Mouse (Mus musculus): ENCODE measurements around the gene Pla2r1.
A peak's percentile ranks its signal among the peaks of the same experiment; 100 is the strongest.

Gene Pla2r1

GRCm38 (mm10) chr2:60552902-60553682 is at the start of gene Pla2r1:
Gene Pla2r1 (minus strand): TSS chr2:60553308.
- DNase-seq (ENCODE audit: low read depth, low spot score), result peak; percentile 41

DNA sequence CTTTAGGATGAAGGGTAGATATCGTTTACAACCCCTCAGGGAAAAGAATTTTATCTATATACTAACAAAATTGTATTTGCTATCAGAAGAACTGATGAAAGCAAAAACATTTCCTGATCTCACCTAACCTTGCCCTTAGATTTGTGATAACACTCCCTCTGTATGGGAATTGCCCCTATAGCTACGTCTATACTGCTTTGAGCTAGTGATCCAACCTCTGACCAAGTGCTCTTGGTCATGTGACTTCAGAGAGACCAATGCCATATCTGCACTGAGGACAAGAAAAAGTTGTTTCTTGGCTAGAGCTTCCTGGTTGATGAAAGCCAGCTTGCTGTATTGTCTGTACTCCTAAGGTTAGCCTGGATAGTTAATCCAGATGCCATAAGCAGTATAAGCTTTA is 48.2 kb upstream of the Pla2r1 start:
- no peak for DNase-seq (ENCODE audit: low read depth, low spot score)

- DNase-seq (ENCODE audit: low read depth, low spot score), result no peak
Measured at GRCm38 (mm10) chr2:60600863-60601262, 47.8 kb upstream of the Pla2r1 start.

GRCm38 (mm10) chr2:60583416-60583815 is 30.3 kb upstream of the Pla2r1 start:
- no peak for DNase-seq (ENCODE audit: low read depth, low spot score)

DNA sequence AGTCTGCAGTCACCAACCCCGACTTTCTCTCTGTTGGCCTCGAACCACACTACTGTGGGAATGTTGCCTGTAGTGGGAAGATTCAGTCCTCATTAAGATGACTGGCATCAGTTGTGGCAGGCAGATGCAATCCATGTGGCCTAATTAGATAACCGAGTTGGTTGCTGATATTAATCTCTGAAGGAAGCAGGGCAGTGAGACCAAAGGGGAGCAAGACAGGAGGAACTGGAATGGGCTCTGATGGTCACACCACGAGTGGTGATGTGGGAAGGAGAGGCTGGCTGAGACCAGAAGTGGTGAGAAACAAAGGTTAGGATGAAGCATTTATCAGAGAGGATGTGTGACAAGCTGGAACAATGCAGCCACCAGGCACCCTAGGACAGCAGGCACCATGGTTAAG is 1.5 kb upstream of the Pla2r1 start:
- no peak for DNase-seq (ENCODE audit: low read depth, low spot score)

DNA sequence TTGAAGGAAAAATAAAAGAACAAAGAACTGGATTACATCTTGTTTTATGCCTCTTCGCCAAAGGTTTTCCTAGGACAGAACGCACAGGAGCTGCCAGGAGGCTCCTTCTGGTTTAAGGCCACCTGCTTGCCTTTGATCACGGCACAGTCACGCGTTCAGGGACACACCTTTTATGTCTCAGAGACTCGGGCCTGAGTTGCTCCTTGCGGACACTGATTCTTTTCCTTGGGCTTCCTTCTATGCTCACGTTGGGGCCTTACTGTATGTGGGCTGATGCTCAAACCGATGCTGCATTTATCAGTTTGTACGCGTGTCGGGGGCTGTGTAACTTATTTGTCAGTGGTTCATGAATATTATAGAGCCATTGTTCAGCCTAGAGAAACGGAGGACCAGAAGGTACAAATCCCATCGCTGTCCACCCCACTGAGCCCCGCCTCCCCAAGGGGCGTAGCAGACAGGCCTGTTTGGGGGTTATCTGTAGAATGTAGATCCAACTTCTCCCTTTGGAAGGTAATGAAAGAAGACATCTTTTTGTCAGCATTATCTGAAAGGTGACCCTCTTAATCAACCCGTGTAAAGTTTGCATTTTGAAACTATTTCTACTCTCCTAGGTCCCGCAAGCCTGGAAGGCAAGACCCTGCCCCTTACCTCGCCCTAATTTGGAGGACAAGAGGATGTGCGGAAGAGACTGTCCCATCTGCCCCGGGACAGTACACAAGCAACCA is 769 bp downstream of the Pla2r1 start:
- no peak for DNase-seq (ENCODE audit: low read depth, low spot score)

- peak; percentile 57 for DNase-seq (ENCODE audit: low read depth, low spot score)
Measured at GRCm38 (mm10) chr2:60551673-60552072, 1.4 kb downstream of the Pla2r1 start.

- no peak for DNase-seq (ENCODE audit: low read depth, low spot score)
Measured at GRCm38 (mm10) chr2:60550521-60550920, 2.6 kb downstream of the Pla2r1 start.

DNA sequence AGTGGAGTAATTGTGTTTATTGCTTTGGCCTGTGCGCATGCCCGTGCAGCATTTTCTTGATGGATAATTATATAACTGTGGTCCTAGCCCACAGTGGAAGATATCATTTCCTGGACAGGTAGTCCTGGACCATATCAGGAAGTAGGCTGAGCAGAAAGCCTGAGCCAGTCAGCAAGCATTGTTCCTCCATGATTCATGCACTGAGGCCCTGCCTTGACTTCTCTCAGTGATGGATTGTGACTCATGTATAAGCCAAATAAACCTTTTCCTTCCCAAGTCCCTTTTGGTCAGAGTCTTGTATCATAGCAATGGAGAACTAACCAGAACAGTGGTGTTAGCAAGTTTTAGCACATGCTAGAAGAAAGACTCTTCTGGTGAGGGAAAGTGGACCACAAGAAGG is 3.3 kb downstream of the Pla2r1 start:
- DNase-seq (ENCODE audit: low read depth, low spot score), result no peak

GRCm38 (mm10) chr2:60546082-60546481 is 7.0 kb downstream of the Pla2r1 start:
- DNase-seq (ENCODE audit: low read depth, low spot score), result no peak

- no peak for DNase-seq (ENCODE audit: low read depth, low spot score)
Measured at GRCm38 (mm10) chr2:60544006-60544405, 9.1 kb downstream of the Pla2r1 start.

DNA sequence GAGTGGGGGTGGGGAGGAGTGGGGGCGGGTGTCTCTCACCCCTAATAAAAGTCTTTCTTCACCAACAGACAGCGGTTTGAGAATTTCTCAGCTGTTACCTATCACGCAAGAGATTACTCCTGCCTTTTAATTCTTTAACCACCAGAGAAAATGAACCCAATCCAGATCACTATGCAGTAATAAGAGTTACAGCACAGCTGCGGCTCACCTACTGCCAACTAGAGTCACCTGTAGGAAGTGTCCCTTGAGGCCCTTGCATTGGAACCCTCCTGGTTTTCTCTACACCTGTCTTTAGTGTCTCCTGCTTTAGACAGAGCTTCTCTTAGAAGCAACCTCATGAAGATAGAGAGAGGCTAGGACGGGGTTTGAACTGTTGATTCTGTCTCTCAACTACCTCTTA is 11.4 kb downstream of the Pla2r1 start:
- DNase-seq (ENCODE audit: low read depth, low spot score), result no peak

DNA sequence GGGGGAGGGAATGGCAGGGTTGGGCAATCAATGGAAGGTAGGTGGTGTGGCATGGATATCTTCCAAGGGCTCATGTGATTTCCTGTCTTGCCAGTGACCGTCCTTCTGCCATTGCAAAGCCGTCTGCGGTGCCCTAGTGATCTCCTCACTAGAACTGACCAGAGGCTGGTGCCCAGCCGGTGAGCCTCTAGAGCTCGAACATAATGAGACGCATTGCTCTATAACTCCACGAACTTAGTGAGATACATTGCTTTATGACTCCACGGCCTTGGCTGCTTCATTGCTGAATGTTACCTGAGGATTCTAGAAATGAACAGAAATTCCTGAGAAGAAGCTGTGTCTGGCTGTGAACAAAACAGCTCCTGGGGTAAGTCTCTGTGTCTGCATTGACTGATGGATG is 12.8 kb downstream of the Pla2r1 start:
- DNase-seq (ENCODE audit: low read depth, low spot score), result no peak

GRCm38 (mm10) chr2:60538710-60539109 is 14.4 kb downstream of the Pla2r1 start:
- no peak for DNase-seq (ENCODE audit: low read depth, low spot score)

DNA sequence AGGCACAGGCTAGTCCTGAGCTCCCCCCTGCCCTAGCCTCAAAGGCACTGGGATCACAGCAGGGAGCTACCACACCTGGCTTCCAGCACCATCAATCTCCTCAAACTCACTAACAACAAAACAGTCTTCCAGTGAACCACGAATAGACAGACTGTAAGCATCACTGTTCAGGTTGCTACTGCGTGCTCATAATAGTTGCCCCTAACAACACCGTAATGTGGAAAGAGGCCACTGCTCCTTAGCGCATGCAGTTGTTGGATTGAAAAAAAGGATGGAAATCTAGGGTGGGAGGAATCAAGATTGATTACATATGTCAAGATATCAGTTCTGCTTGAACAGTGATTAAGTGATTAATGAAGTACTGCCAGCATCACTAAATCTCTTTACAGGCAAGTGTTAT is 14.8 kb downstream of the Pla2r1 start:
- DNase-seq (ENCODE audit: low read depth, low spot score), result no peak

DNA sequence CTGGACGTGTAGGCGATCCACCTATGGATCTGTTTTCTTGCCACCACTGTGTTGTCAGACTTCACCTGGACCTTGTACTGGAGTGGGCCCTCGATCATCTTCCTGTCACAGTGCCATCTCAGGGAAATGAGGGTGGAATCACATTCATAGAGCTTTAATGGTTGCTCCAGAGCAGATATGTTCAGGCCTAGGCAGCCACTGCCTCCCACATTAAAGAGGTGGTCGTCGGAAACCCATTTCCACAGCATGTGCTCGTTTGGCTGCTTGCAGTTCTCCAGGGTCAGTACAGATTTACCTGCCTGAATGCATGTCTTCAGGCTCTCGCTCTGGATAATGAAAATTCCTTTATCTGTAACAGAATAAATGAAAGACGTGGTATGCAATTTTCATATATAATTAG is 18.4 kb downstream of the Pla2r1 start:
- no peak for DNase-seq (ENCODE audit: low read depth, low spot score)

DNA sequence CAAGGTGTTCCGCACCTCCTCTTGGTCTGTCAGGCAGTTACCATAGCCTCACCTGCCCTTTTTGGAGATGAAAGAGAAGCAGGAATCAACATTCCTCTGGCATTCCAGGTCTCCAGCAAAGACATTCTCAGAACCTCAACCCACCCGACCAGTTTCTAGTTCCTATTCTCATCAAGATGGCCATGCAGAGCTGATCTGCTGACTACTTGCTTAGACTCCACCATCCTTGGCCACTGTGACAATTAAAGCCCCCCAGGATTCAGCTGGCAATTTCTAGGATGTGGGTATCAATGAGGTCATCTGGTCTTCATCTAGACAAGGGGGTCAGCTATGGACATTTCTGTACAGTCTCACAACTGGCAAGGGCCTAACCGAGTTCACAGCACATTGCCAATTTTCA is 20.1 kb downstream of the Pla2r1 start:
- no peak for DNase-seq (ENCODE audit: low read depth, low spot score)

- DNase-seq (ENCODE audit: low read depth, low spot score), result no peak
Measured at GRCm38 (mm10) chr2:60532495-60532894, 20.6 kb downstream of the Pla2r1 start.

DNA sequence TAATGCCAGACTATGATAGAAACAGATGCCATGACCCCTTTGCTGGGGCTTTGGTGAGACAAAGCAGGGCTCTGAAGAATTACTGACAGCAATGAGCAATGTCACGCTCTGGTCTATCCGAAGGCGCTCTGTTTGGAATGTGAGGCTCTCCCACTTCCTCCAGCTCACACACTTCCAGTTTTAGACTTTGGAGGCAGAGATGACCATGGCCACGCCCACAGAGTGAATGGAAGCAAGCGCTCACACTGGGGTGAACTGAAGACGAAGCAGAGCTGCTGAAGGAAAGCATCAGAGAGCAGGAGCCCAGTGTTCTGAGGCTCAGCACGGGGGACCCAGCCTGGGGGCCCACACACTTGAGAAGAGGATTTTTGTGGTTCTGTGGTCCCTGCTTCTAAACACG is 37.3 kb downstream of the Pla2r1 start:
- no peak for DNase-seq (ENCODE audit: low read depth, low spot score)

DNA sequence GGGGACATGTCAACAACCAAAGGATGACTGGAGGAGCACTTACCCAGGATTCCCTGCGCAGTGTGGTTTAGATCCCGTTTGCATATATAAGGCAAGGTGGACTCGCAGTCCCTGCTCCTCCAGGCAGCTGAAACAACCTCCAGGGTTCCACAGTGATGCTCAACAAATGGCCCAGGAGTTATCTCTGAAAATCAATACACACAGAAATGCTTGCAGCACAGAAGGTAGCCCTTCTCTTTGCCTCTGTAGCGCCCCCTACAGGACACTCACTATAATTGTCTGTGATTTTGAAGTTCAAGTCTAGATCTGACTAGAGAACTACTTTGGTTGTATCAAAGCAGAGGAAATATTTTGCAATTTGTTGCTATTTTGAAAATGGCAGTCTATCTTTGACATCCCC is 38.2 kb downstream of the Pla2r1 start:
- DNase-seq (ENCODE audit: low read depth, low spot score), result no peak

DNA sequence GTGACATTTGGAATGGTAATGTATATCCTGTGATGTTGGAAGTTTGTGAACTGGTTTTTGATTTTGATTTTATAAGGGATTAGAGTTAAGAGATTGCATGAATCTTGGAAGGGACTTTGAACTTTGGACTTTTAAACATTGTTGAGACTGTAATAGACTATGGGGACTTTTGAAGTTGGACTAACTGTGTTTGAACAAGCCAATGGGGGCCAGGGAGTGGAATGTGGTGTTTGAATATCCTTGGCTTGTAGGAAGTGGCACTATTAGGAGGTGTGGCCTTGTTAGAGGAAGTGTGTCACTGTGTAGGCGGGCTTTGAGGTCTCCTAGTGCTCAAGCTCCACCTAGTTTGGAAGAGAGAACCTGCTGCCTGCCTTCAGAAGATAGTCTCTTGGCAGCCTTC is 42.4 kb downstream of the Pla2r1 start:
- DNase-seq (ENCODE audit: low read depth, low spot score), result no peak

DNA sequence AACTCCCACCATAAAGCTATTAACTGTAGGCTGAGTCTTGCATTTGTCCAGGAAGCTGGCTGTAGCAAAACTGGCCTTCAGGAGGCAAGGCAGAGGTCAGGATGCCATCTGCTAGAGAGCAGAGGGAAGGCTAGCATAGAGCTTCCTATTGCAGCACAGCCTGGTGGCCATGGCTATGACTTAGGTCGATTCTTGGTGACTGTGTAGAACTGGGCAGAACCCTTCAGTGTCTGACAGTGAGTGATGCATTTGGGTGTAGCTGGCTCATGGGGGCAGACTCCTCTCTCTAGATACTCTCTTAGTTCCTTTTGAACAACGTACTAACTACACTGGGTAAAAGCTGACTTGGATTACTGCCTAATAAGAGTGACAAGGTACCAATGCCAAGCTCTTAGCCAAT is 48.0 kb downstream of the Pla2r1 start:
- DNase-seq (ENCODE audit: low read depth, low spot score), result no peak

DNA sequence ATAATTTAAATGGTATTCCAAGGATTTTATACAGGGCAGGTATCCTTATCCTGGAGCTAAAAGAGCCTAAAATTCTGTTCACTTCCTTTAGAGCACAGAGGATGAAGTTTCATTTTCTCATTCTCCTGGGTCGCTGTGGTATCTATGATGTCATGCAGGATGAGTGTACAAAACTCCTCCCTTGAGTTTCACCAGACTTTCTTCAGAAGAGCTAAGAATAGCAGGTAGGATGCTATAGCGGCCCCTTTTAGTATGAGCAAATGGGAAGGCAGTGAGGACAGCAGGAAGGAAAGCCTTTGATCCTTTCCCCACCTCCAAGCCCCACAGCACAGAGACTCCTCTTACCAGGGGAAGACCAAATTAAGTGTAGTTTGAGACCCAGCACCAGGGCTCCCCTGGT is 48.4 kb downstream of the Pla2r1 start:
- DNase-seq (ENCODE audit: low read depth, low spot score), result no peak

Data from retina, postnatal 7 days (tissue).